Mouse (Mus musculus) heart, embryonic 15.5 days (tissue): ENCODE measurements around the gene Scg5. TPM values are rescaled to one million over a fixed set of nuclear protein-coding genes. Genes with fewer than 3 reads are reported as not detected.

Experiments used
- ATAC-seq: fragments of 200-750 bp; cut with Nextera tagmentation; replicated peaks from 2 replicates; pipeline ENCODE4 v1.8.0; 2017; ENCODE audit warnings: low read depth, moderate TSS enrichment; ENCODE audit not compliant: insufficient number of reproducible peaks, insufficient read depth, low FRiP score
- H3K27ac ChIP-seq: fragments of 300-500 bp; sonication (generic); 2 replicates; pipeline ENCODE4 v1.5.1; 2015; ENCODE audit warnings: mild to moderate bottlenecking, inconsistent platforms
- H3K27me3 ChIP-seq: fragments of 300-500 bp; sonication (generic); 2 replicates; pipeline ENCODE4 v1.6.1; 2015; ENCODE audit warnings: inconsistent platforms
- H3K36me3 ChIP-seq: fragments of 300-500 bp; sonication (generic); 2 replicates; pipeline ENCODE4 v1.6.1; 2015; ENCODE audit warnings: mild to moderate bottlenecking, inconsistent platforms
- H3K4me1 ChIP-seq: fragments of 300-500 bp; sonication (generic); replicated peaks from 2 replicates; pipeline ENCODE4 v1.6.1; 2015; ENCODE audit warnings: inconsistent platforms
- H3K4me2 ChIP-seq: fragments of 300-500 bp; sonication (generic); 2 replicates; pipeline ENCODE4 v1.6.1; 2015; ENCODE audit warnings: inconsistent platforms, mild to moderate bottlenecking, moderate library complexity
- H3K4me3 ChIP-seq: fragments of 300-500 bp; sonication (generic); 2 replicates; pipeline ENCODE4 v1.5.1; 2015; ENCODE audit warnings: mild to moderate bottlenecking, inconsistent platforms
- H3K9ac ChIP-seq: fragments of 300-500 bp; sonication (generic); 2 replicates; pipeline ENCODE4 v1.6.1; 2015; ENCODE audit warnings: mild to moderate bottlenecking, inconsistent platforms
- H3K9me3 ChIP-seq: fragments of 300-500 bp; sonication (generic); replicated peaks from 2 replicates; pipeline ENCODE4 v1.6.1; 2016; ENCODE audit warnings: inconsistent platforms
- WGBS: fragments of 180-500 bp; shearing (Covaris S2); methylation state at CpG from one replicate; pipeline ENCODE4 v1.1.7; 2015; ENCODE audit warnings: mixed read lengths; 5-methylcytosine and 5-hydroxymethylcytosine counted together
- polyA plus RNA-seq: library from polyadenylated mRNA; unstranded; fragments of >200 nt; fragmentation: Nextera tagmentation; extraction: Ambion mirVana; gene quantifications from 2 replicates; pipeline ENCODE4 v1.2.1, GENCODE M21; 2015

Scg5 gene
- polyA plus RNA-seq, 1 experiment from 2014 or later = 1.1 TPM

DNA sequence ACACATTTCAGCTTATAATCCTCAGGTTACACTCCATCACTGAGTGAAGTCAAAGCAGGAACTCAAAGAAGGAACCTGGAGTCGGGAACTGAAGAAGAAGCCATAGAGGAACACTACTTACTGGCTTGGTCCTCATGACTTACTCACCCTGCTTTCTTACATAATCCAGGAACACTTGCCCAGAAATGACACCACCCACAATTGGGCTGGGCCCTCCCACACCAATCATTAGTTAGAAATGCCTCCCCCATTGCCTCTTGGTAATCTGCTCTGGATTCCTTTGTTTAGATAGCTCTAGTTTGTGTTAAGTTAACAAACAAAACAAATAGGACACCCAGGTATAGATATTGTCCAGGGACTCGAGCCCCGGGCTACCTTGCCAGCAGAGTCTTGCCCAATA lies 100.3 kb downstream of the Scg5 start:
- Histone ChIP-seq H3K27me3 (no peaks in the 10 kb centered on the region), H3K9me3 (no peaks in the 10 kb centered on the region), H3K4me1 (no peaks in the 10 kb centered on the region), H3K36me3 (no peaks in the 10 kb centered on the region), H3K4me3 (no peak overlapping the region), H3K9ac (no peak overlapping the region), H3K27ac (no peak overlapping the region), H3K4me2 (no peak overlapping the region)
- no peak for ATAC-seq
- 83% methylated on average over 3 of the region's 3 CpGs for WGBS

Other genes starting within 250 kb of the Scg5 start
- 0.09 and 0.15 TPM in 2 replicates for gene Grem1, start 70.5 kb downstream of the Scg5 start, polyA plus RNA-seq
- 22.3 and 24.8 TPM in 2 replicates for gene Arhgap11a, start 19.5 kb upstream of the Scg5 start, polyA plus RNA-seq
- 0.06 and 0.51 TPM in 2 replicates for gene Gjd2, start 184.5 kb upstream of the Scg5 start, polyA plus RNA-seq
- gene Actc1, start 224.4 kb upstream of the Scg5 start, polyA plus RNA-seq = 11,796 and 13,111 TPM in 2 replicates